Mouse (Mus musculus): ENCODE results near the gene Cltrn.

Cltrn gene

GRCm38 (mm10) chrX:164139032-164139431 lies 50.4 kb downstream of the Cltrn start, which contains the start of gene Ace2:
Gene Ace2 (plus strand): TSS chrX:164139332.
- no peak for DNase-seq (ENCODE audit: low read depth, low spot score)

- no peak for DNase-seq (ENCODE audit: low read depth, low spot score)
Observed at GRCm38 (mm10) chrX:164145463-164146250, 57.0 kb downstream of the Cltrn start.

GRCm38 (mm10) chrX:164152703-164153102 lies 64.1 kb downstream of the Cltrn start:
- no peak for DNase-seq (ENCODE audit: low read depth, low spot score)

- no peak for DNase-seq (ENCODE audit: low read depth, low spot score)
Observed at GRCm38 (mm10) chrX:164153606-164154005, 65.0 kb downstream of the Cltrn start.

- no peak for DNase-seq (ENCODE audit: low read depth, low spot score)
Observed at GRCm38 (mm10) chrX:164154594-164154993, 66.0 kb downstream of the Cltrn start.

- no peak for DNase-seq (ENCODE audit: low read depth, low spot score)
Observed at GRCm38 (mm10) chrX:164164681-164165080, 76.1 kb downstream of the Cltrn start.

All from telencephalon, adult 2 months (tissue).